Mouse (Mus musculus) embryonic fibroblast, embryonic 13.5 days (primary cell): ENCODE results near the gene Grhl1. TPM values are rescaled to one million over a fixed set of nuclear protein-coding genes. Genes with fewer than 3 reads are reported as not detected.

ENCODE experiments used
- H3K27ac ChIP-seq: 2 replicates; pipeline ENCODE4 v1.5.1; 2012; ENCODE audit warnings: low read length, control low read depth, inconsistent platforms; ENCODE audit not compliant: insufficient read depth
- H3K4me1 ChIP-seq: 2 replicates; pipeline ENCODE4 v1.6.1; 2011; ENCODE audit warnings: low read length; ENCODE audit not compliant: control insufficient read depth, insufficient read depth
- H3K4me3 ChIP-seq: 2 replicates; pipeline ENCODE4 v1.5.1; 2011; ENCODE audit warnings: mild to moderate bottlenecking, control low read depth, low read length; ENCODE audit not compliant: insufficient read depth
- CTCF ChIP-seq: IDR thresholded peaks from 2 replicates; pipeline ENCODE4 v1.5.1; 2011; ENCODE audit warnings: mild to moderate bottlenecking, control low read depth, low read length, moderate library complexity, borderline replicate concordance; ENCODE audit not compliant: insufficient read depth
- POLR2A ChIP-seq: IDR thresholded peaks from 2 replicates; pipeline ENCODE4 v1.6.1; 2011; ENCODE audit warnings: low read depth, mild to moderate bottlenecking, control low read depth, low read length, moderate library complexity
- polyA plus RNA-seq: library from polyadenylated mRNA; stranded (reverse); fragments of >200 nt; gene quantifications from 2 replicates; pipeline ENCODE4 v1.2.4, GENCODE M21; 2011; ENCODE audit warnings: low read depth; ENCODE audit not compliant: missing spikeins, insufficient read length

The Grhl1 gene
- polyA plus RNA-seq, 1 experiment, result 0.61 TPM

DNA sequence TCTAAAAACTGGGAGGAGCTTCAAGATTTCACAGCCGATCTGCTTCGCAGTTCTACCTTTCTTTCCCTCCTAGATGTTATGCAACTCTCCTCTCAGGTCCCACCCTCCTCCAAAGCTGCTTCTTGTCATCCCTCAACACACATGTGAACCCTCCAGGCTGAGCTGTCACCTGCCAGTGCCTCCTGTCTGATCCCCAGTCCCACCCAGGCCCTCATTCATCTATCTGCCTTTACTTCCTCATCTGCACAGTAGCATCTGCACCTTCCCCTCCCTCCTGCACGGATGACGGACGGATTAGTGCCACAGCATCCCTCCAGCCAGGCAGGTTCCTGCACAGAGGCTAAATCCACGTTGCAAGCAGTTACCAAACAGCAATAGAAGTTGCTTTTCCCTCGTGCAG is 14.1 kb downstream of the Grhl1 start:
- H3K4me3 ChIP-seq, result no peak overlapping the region
- H3K27ac ChIP-seq, result no peak overlapping the region
- no peak for TF ChIP-seq CTCF
- no peak for TF ChIP-seq POLR2A
- H3K4me1 ChIP-seq, result no peaks in the 10 kb centered on the region

GRCm38 (mm10) chr12:24590371-24590770 is 18.3 kb downstream of the Grhl1 start:
- Histone ChIP-seq H3K4me3 (no peak overlapping the region), H3K4me1 (peaks cover 5% of the 10 kb centered on the region), H3K27ac (no peak overlapping the region)
- TF ChIP-seq CTCF (no peak), POLR2A (no peak)

GRCm38 (mm10) chr12:24592055-24592454 is 20.0 kb downstream of the Grhl1 start:
- Histone ChIP-seq H3K4me1 (peaks cover 5% of the 10 kb centered on the region), H3K4me3 (no peak overlapping the region), H3K27ac (no peak overlapping the region)
- TF ChIP-seq POLR2A (no peak), CTCF (no peak)

DNA sequence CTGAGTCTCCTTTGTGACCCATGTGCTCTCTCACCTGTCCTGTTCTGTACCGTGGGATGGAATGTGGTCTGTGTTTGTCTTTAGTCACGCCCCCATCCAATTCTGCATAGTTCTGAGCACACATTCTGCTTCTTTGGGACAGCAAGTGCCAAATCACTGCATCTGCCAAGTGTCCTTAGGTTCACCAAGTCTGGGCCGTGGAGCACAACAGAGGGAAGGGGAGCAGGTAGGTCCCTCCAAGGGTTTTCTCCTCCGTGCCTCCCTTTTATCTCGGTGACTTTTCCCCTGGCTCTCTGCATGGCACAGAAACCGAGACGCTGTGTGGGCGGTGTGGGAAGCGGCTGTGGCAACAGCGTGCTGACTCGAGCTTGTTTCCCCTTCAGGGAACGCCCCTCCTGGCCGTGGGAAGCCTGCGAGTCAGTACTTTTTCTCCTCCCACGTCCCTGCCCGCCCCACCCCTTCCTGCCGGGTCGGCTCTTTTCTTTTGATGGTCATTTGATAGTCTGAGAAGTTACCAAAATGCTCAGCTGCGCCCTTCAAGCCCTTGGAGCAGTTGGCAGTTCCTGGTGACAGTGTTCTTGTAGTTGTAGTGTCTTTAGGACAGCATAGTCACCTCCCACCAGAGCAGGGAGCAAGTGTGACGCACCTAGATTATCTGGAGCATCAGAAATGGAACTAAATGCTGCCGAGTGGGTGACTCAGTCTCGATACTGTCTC is 21.0 kb downstream of the Grhl1 start:
- Histone ChIP-seq H3K4me3 (peak overlapping the region; percentile 1), H3K27ac (no peak overlapping the region), H3K4me1 (peaks cover 5% of the 10 kb centered on the region)
- no peak for TF ChIP-seq CTCF
- no peak for TF ChIP-seq POLR2A

DNA sequence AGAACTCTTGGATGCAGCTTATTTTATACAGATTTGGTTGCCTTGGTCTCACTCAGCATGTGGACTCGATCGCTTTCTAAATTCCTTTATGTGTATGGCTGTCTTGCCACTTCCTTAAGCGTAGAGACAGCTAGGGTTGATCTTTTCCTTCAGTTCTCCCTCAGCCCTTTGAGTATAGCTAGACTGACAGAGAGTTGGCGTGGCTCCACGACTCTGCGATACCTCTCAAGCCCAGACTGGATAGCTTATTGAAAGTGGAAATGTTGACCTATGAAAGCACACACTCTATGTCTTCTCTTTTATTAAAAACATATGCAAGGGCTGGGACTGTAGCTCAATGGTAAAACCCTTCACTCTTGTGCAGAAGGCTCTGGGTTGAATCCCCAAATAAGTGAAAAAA is 25.3 kb downstream of the Grhl1 start:
- no peak overlapping the region for H3K27ac ChIP-seq
- H3K4me3 ChIP-seq, result no peak overlapping the region
- TF ChIP-seq POLR2A, result no peak
- TF ChIP-seq CTCF, result no peak
- H3K4me1 ChIP-seq, result peaks cover 5% of the 10 kb centered on the region

- Histone ChIP-seq H3K27ac (no peak overlapping the region), H3K4me3 (no peak overlapping the region), H3K4me1 (no peaks in the 10 kb centered on the region)
- TF ChIP-seq CTCF (no peak), POLR2A (no peak)
Measured at GRCm38 (mm10) chr12:24599366-24599895, 27.3 kb downstream of the Grhl1 start.

GRCm38 (mm10) chr12:24600074-24600473 is 28.0 kb downstream of the Grhl1 start:
- Histone ChIP-seq H3K27ac (no peak overlapping the region), H3K4me1 (no peaks in the 10 kb centered on the region), H3K4me3 (no peak overlapping the region)
- TF ChIP-seq POLR2A (no peak), CTCF (no peak)

DNA sequence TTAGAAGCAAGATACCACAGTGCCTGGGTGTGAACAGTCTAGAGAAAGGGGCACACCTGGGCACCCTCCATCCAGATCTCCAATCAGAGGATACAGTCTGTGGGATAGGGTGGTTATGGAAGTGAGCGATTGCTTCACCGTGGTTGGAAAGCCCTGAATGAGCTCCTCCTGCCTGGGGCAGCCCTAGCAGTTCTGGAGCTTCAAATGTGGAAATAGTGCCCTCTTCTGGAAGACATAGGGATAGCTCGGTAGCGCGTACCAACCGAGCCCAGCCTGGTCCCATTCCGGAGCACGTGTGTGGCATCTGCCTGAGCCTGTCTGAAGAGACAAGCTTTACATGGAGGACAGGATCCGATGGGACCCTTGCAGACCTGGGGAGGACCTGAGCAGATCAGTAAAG is 28.7 kb downstream of the Grhl1 start:
- TF ChIP-seq CTCF, result peak; percentile 45; the same call in 1 of the 2 replicates
- no peak for TF ChIP-seq POLR2A
- Histone ChIP-seq H3K27ac (no peak overlapping the region), H3K4me3 (no peak overlapping the region), H3K4me1 (no peaks in the 10 kb centered on the region)

DNA sequence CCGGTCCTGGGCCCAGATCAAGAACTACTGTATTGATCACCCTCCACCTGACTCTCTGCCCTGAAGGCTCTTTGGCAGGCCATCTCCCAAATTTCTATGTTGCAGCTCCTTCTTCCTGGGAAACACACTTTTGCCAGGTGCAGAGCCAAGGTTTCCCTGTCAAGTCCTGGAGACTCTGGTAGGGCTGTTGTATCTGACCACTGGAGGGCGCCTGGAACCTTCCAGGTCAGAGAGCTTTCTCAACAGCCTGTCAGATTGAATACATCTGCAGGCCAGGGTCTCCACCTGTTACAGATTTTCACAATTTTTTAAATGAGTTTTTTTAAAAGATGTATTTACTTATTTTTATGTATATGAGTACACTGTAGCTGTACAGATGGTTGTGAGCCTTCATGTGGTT is 31.2 kb downstream of the Grhl1 start:
- H3K4me1 ChIP-seq, result no peaks in the 10 kb centered on the region
- no peak overlapping the region for H3K4me3 ChIP-seq
- TF ChIP-seq CTCF (0 out of 2 replicates have a peak, but pooled peaks have one; percentile 17), POLR2A (no peak)
- no peak overlapping the region for H3K27ac ChIP-seq

DNA sequence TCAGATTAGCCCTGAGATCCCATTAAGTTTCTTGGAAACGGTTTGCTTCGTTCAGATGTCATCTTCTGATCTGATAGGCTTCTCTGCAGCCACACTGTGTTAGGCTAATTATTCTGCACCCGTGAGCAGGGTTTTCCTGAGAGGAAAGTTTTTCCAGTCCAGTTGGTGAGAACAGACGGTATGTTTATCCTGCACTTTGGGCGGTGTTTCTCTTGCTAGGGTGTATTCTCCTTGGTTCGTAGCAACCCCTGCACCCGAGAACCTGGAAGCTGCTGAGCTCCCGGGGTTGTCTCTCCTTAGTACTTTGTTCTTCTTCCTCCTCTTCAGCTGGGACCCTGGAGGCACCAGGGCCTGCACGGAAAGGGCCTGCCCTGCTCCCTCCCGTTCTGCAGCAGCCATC is 34.1 kb downstream of the Grhl1 start:
- Histone ChIP-seq H3K4me1 (no peaks in the 10 kb centered on the region), H3K27ac (no peak overlapping the region), H3K4me3 (no peak overlapping the region)
- TF ChIP-seq POLR2A, result no peak
- no peak for TF ChIP-seq CTCF
